Mouse (Mus musculus) inflammation-experienced regulatory T-cells (primary cell): ENCODE data around the gene 4921517D22Rik. TPM values are rescaled to one million over a fixed set of nuclear protein-coding genes. Genes with fewer than 3 reads are reported as not detected.

Experiments
- polyA plus RNA-seq, 2 experiments: library from polyadenylated mRNA; unstranded; fragments of 100-300 nt; shearing (Covaris generic); gene quantifications; one replicate each; pipeline ENCODE4 v1.2.1; 2017

Gene 4921517D22Rik
- under 1 TPM; 0.05 to 0.12 TPM for polyA plus RNA-seq

GRCm38 (mm10) chr13:59694008-59694407 is at the start of gene 4921517D22Rik:
4921517D22Rik (minus strand) TSS chr13:59694108.

GRCm38 (mm10) chr13:59731652-59732051 is 37.7 kb upstream of the 4921517D22Rik start, which contains the start of gene Spata31d1d:
Spata31d1d (minus strand) TSS chr13:59731752.

GRCm38 (mm10) chr13:59711984-59712383 is 18.1 kb upstream of the 4921517D22Rik start, which contains the start of gene Spata31d1b:
Spata31d1b (plus strand) TSS chr13:59712284.

GRCm38 (mm10) chr13:59710230-59710629 is 16.3 kb upstream of the 4921517D22Rik start, which contains the start of gene Spata31d1a:
Spata31d1a (minus strand) TSS chr13:59710330.

GRCm38 (mm10) chr13:59675151-59676011 is 18.5 kb downstream of the 4921517D22Rik start, which contains the start of gene Golm1:
Golm1 (minus strand) TSS chr13:59675811.

Other genes with a start within 250 kb of the 4921517D22Rik start
- gene Agtpbp1, start 108.9 kb downstream of the 4921517D22Rik start, polyA plus RNA-seq, result 10 to 100 TPM; 21.5 to 28.8 TPM
- gene Naa35, start 108.8 kb downstream of the 4921517D22Rik start, polyA plus RNA-seq, result 10 to 100 TPM; 62.7 to 75.7 TPM
- gene Golm1, start 18.3 kb downstream of the 4921517D22Rik start, polyA plus RNA-seq, result 10 to 100 TPM; 36.9 to 80.2 TPM
- gene Spata31d1a, start 16.2 kb upstream of the 4921517D22Rik start, polyA plus RNA-seq, result under 1 TPM; 0.16 to 0.17 TPM
- under 1 TPM in 1 of 2 experiments, not detected in 1; 0.09 TPM for gene Spata31d1b, start 18.2 kb upstream of the 4921517D22Rik start, polyA plus RNA-seq
- not detected for gene Spata31d1d, start 37.6 kb upstream of the 4921517D22Rik start, polyA plus RNA-seq
- 1 to 10 TPM in 1 of 2 experiments, not detected in 1; 1.4 TPM for gene 1700014D04Rik, start 52.6 kb upstream of the 4921517D22Rik start, polyA plus RNA-seq
- gene Isca1, start 75.7 kb upstream of the 4921517D22Rik start, polyA plus RNA-seq, result 10 to 100 TPM; 60.8 to 71.2 TPM
- gene Gm49354, start 88.1 kb upstream of the 4921517D22Rik start, polyA plus RNA-seq, result not detected
- 100 to 1,000 TPM; 124 to 138 TPM for gene Tut7, start 129.0 kb upstream of the 4921517D22Rik start, polyA plus RNA-seq